Mouse (Mus musculus) erythroblast, embryonic 14.5 days (primary cell): ENCODE data around the gene Ctdnep1. TPM values are rescaled to one million over a fixed set of nuclear protein-coding genes. Genes with fewer than 3 reads are reported as not detected.
A peak's percentile ranks its signal among the peaks of the same experiment; 100 is the strongest.

ENCODE experiments used
- H3K27me3 ChIP-seq: 2 replicates; pipeline ENCODE4 v1.6.1; 2012; ENCODE audit warnings: inconsistent platforms; ENCODE audit not compliant: control insufficient read depth
- H3K36me3 ChIP-seq: 2 replicates; pipeline ENCODE4 v1.6.1; 2012; ENCODE audit warnings: mild to moderate bottlenecking, inconsistent platforms; ENCODE audit not compliant: control insufficient read depth
- H3K4me1 ChIP-seq: 2 replicates; pipeline ENCODE4 v1.6.1; 2012; ENCODE audit warnings: inconsistent platforms; ENCODE audit not compliant: control insufficient read depth
- H3K4me3 ChIP-seq: replicated peaks from 2 replicates; pipeline ENCODE3; 2012; ENCODE audit warnings: moderate library complexity, mild to moderate bottlenecking, inconsistent platforms
- H3K9me3 ChIP-seq: 2 replicates; pipeline ENCODE4 v1.6.1; 2012; ENCODE audit warnings: low read length, inconsistent platforms, mixed read lengths; ENCODE audit not compliant: control insufficient read depth
- GATA1 ChIP-seq: IDR thresholded peaks from 2 replicates; pipeline ENCODE4 v1.6.1; 2012; ENCODE audit warnings: low read length, inconsistent platforms, mixed read lengths
- TAL1 ChIP-seq: IDR thresholded peaks from 3 replicates; pipeline ENCODE4 v1.6.1; 2012; ENCODE audit warnings: low read length, inconsistent platforms, mixed read lengths
- polyA plus RNA-seq: library from polyadenylated mRNA; stranded (reverse); fragments of >175 nt; gene quantifications from 2 replicates; pipeline ENCODE4 v1.2.3, GENCODE M21; 2012

Gene Ctdnep1
- polyA plus RNA-seq, 1 experiment: 23.2 TPM

DNA sequence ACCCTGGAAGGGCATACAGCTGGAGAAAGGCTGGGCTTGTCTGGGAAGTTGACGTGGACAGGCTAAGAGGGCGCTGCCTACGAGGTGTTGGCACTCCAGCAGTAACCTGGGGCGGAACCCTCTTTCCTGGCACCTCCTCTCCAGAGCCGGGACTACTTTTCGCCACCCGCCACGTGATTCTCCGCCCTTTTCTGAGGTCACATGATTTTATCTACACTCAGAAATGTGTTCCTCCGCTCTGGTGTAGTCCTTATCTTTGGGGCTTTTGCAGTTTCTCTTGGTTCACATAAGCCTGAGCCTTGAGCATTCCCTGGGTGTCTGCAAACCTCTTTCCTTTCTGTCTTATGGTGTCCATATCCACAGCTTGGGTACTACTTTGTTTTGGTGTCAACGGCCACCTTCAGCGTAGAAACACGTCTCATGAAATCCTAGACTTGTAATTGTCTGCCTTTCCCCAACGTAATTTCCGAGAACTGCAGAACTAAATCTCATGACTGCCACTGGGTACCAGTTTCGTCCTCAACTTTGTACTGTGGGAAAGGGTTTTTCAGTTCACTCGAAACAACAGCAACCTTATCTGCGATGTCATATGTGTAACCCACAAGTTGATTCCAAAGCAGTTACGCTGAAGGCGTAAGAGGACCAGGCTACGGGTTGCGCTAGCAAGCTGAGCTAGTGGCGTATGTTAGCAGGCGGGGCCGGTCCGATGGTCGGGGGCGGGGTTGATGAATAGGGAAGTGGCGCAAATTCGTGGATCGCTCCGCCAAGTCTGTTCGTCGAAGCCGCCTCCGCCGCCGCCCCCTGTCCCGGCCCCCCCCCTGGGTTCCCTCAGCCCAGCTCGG, 10.1 kb downstream of the Ctdnep1 start, which contains the start of gene Gabarap:
Gene Gabarap (plus strand): TSS at position 294 of the 842 bp plus-strand sequence.
- peaks cover 43% of the 10 kb centered on the region for H3K4me1 ChIP-seq
- no peaks in the 10 kb centered on the region for H3K9me3 ChIP-seq
- no peaks in the 10 kb centered on the region for H3K27me3 ChIP-seq
- peak; percentile 77 for TF ChIP-seq GATA1
- TF ChIP-seq TAL1: no peak
- H3K36me3 ChIP-seq: peaks cover 71% of the 10 kb centered on the region
- H3K4me3 ChIP-seq: peak within 1 kb of the TSS; percentile 86

DNA sequence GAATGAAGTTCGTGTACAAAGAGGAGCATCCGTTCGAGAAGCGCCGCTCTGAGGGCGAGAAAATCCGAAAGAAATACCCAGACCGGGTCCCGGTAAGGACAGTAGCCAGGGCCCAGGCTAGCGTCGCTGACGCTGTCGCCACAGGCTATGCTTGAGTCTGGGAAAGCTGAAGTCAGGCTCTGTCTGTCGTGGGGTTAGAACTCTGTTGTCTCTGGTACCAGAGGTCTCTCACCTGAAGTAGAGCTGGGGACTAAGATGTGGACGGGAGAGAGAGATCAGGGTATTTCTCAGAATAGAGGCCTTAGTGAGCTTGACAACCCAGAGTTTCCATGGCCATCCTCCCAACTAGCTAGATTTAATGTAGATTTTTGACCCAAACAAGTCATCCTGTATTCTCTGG, 10.8 kb downstream of the Ctdnep1 start:
- Histone ChIP-seq H3K9me3 (no peaks in the 10 kb centered on the region), H3K36me3 (peaks cover 64% of the 10 kb centered on the region)

DNA sequence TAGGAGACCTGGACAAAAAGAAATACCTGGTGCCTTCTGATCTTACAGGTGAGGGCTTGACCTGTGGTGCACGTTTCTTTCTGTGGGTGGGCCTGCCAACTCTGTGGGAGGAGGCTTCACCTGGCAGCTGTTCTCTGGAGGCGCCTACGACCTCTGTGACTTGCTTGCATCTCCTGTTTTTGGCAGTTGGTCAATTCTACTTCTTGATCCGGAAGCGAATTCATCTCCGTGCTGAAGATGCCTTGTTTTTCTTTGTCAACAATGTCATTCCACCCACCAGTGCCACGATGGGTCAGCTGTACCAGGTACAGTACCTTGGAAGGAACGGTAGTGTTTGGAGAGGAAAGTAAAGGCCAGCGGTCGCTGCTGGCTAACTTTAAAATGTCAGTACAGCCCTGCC, 11.4 kb downstream of the Ctdnep1 start:
- Histone ChIP-seq H3K36me3 (peaks cover 58% of the 10 kb centered on the region), H3K4me1 (peaks cover 48% of the 10 kb centered on the region), H3K9me3 (no peaks in the 10 kb centered on the region), H3K4me3 (peak overlapping the region; percentile 86), H3K27me3 (no peaks in the 10 kb centered on the region)
- TF ChIP-seq GATA1 (no peak), TAL1 (no peak)

More for the DNA sequence above, 10.8 kb downstream of the Ctdnep1 start:
- Histone ChIP-seq H3K4me1 (peaks cover 42% of the 10 kb centered on the region), H3K27me3 (no peaks in the 10 kb centered on the region), H3K4me3 (peak overlapping the region; percentile 86)
- TF ChIP-seq GATA1 (no peak), TAL1 (no peak)

GRCm38 (mm10) chr11:69992932-69993331, 12.0 kb downstream of the Ctdnep1 start:
- Histone ChIP-seq H3K4me3 (peak overlapping the region; percentile 86), H3K4me1 (peaks cover 54% of the 10 kb centered on the region), H3K27me3 (no peaks in the 10 kb centered on the region), H3K9me3 (no peaks in the 10 kb centered on the region), H3K36me3 (peaks cover 57% of the 10 kb centered on the region)
- TF ChIP-seq TAL1 (no peak), GATA1 (no peak)

DNA sequence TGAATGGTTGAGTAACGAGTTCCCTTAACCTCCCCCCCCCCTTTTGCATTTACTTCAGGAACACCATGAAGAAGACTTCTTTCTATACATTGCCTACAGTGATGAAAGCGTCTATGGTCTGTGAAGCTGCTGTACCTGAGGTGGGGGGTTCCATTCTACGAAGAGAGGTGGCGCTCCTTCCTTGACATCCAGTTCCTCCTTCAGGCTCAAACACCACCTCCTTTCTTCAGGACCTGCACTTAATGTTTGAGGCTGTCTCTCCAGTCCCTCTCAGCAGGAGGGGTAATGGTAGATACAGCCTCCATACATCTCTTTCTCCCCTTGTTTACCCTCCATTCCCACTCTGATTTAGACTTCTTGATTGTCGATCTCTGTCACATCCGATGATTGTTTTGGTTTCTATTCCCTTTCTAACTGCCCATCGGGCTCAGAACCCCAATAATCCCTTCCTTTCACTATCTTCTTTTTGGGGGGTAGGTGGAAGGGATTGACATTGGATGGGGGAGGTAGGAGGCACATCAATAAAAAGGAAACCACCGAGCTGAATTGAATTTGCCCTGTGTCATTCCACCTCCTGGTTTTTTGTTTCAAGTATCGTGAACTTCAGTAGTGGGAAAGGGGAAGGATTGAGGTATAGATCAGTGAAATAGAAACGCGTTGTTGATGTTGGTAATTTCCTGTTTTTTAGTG, 13.6 kb downstream of the Ctdnep1 start:
- peaks cover 69% of the 10 kb centered on the region for H3K4me1 ChIP-seq
- no peaks in the 10 kb centered on the region for H3K27me3 ChIP-seq
- peaks cover 57% of the 10 kb centered on the region for H3K36me3 ChIP-seq
- peak overlapping the region; percentile 85 for H3K4me3 ChIP-seq
- H3K9me3 ChIP-seq: no peaks in the 10 kb centered on the region
- TF ChIP-seq GATA1 (no peak), TAL1 (no peak)

DNA sequence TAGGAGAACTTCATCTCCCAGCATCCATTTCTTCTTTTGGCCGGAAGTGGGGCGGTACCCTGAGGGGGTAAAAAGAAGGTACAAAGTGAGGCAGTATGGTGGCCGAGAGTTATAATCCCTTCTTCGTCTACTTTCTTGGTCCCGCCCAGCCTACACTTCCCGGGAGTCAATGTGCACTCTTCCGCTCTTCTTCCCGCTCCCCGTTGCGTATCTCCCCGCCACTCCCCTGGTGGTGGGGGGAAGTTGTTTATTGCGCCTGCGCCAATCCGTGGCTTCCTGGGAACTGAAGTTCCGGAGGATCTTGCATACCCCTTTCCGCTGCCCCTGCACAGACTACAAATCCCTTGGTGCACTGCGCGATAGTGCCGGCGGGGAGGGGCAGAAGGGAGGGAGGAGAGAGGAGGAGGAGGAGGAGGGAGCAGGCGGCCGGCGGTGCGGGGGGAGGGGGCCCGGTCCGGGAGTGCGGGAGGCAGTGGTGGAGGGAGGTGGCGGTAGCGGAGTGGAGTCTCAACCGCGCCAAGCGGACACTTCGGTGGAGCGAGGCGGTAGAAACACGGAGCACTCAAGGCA, 14.5 kb downstream of the Ctdnep1 start, which contains the start of gene Phf23:
Gene Phf23 (plus strand): TSS at position 387 of the 570 bp plus-strand sequence.
- Histone ChIP-seq H3K4me3 (peak within 1 kb of the TSS; percentile 85), H3K36me3 (peaks cover 59% of the 10 kb centered on the region), H3K4me1 (peaks cover 70% of the 10 kb centered on the region), H3K9me3 (no peaks in the 10 kb centered on the region), H3K27me3 (no peaks in the 10 kb centered on the region)
- no peak for TF ChIP-seq TAL1
- no peak for TF ChIP-seq GATA1

- H3K4me1 ChIP-seq: peaks cover 71% of the 10 kb centered on the region
- H3K4me3 ChIP-seq: peak overlapping the region; percentile 85
- H3K36me3 ChIP-seq: peaks cover 59% of the 10 kb centered on the region
- no peaks in the 10 kb centered on the region for H3K9me3 ChIP-seq
- no peak for TF ChIP-seq GATA1
- TF ChIP-seq TAL1: no peak
- H3K27me3 ChIP-seq: no peaks in the 10 kb centered on the region
Measured at GRCm38 (mm10) chr11:69996161-69997061, 15.5 kb downstream of the Ctdnep1 start.

GRCm38 (mm10) chr11:69997070-69997509, 16.1 kb downstream of the Ctdnep1 start:
- Histone ChIP-seq H3K36me3 (peaks cover 60% of the 10 kb centered on the region), H3K27me3 (no peaks in the 10 kb centered on the region), H3K9me3 (no peaks in the 10 kb centered on the region), H3K4me1 (peaks cover 75% of the 10 kb centered on the region), H3K4me3 (peak overlapping the region; percentile 85)
- TF ChIP-seq GATA1 (no peak), TAL1 (no peak)
